Mouse (Mus musculus) midbrain, embryonic 12.5 days (tissue): ENCODE data around the gene Glis3. TPM values are rescaled to one million over a fixed set of nuclear protein-coding genes. Genes with fewer than 3 reads are reported as not detected.

Experiments
- ATAC-seq: fragments of 200-750 bp; cut with Nextera tagmentation; 2 replicates; pipeline ENCODE4 v1.8.0; 2017; ENCODE audit warnings: low read depth, moderate TSS enrichment, moderate library complexity; ENCODE audit not compliant: low FRiP score
- H3K27ac ChIP-seq: fragments of 300-500 bp; sonication (generic); replicated peaks from 2 replicates; pipeline ENCODE4 v1.5.1; 2016; ENCODE audit warnings: mild to moderate bottlenecking
- H3K27me3 ChIP-seq: fragments of 300-500 bp; sonication (generic); 2 replicates; pipeline ENCODE4 v1.6.1; 2016; ENCODE audit warnings: mild to moderate bottlenecking
- H3K36me3 ChIP-seq: fragments of 300-500 bp; sonication (generic); 2 replicates; pipeline ENCODE4 v1.6.1; 2016
- H3K4me1 ChIP-seq: fragments of 300-500 bp; sonication (generic); 2 replicates; pipeline ENCODE4 v1.6.1; 2016
- H3K4me2 ChIP-seq: fragments of 300-500 bp; sonication (generic); replicated peaks from 2 replicates; pipeline ENCODE4 v1.6.1; 2016; ENCODE audit warnings: mild to moderate bottlenecking, moderate library complexity
- H3K4me3 ChIP-seq: fragments of 300-500 bp; sonication (generic); 2 replicates; pipeline ENCODE4 v1.5.1; 2016; ENCODE audit warnings: mild to moderate bottlenecking
- H3K9ac ChIP-seq: fragments of 300-500 bp; sonication (generic); replicated peaks from 2 replicates; pipeline ENCODE4 v1.6.1; 2016; ENCODE audit warnings: mild to moderate bottlenecking, moderate library complexity
- H3K9me3 ChIP-seq: fragments of 300-500 bp; sonication (generic); 2 replicates; pipeline ENCODE4 v1.6.1; 2016; ENCODE audit warnings: mild to moderate bottlenecking
- WGBS: fragments of 180-500 bp; shearing (Covaris S2); methylation state at CpG from one replicate; pipeline ENCODE4 v1.1.7; 2016; 5-methylcytosine and 5-hydroxymethylcytosine counted together
- polyA plus RNA-seq: library from polyadenylated mRNA; unstranded; fragments of >200 nt; fragmentation: Nextera tagmentation; extraction: Ambion mirVana; gene quantifications from 2 replicates; pipeline ENCODE4 v1.2.1, GENCODE M21; 2016

Gene Glis3
- polyA plus RNA-seq, 1 experiment from 2014 or later, result 3.5 TPM

DNA sequence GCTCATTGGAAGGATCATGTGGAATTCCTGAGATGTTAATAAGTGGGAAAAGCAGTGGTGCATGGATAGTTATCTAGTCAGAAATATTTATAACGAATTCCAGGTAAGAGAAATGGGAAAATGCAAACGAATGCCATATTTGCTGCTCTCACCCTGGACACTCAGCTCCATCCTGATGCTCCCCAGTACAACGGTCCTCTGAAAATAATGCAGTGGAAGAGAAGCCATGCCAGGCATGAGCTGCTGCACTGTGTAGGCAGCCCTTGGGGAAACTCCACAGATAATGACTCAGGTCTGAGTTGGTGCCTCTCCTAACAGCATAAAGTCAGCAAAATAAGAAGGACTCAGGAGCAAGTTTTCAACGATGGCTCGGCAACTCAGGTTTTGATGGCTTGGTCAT lies 433.7 kb downstream of the Glis3 start:
- 85% methylated on average over 5 of the region's 5 CpGs for WGBS
- no peaks in the 10 kb centered on the region for H3K9me3 ChIP-seq
- no peak overlapping the region for H3K4me2 ChIP-seq
- H3K4me3 ChIP-seq, result no peak overlapping the region
- H3K27ac ChIP-seq, result no peak overlapping the region
- ATAC-seq, result no peak
- no peaks in the 10 kb centered on the region; the same call in 1 of the 2 replicates for H3K27me3 ChIP-seq
- H3K36me3 ChIP-seq, result no peaks in the 10 kb centered on the region
- H3K9ac ChIP-seq, result no peak overlapping the region
- H3K4me1 ChIP-seq, result no peaks in the 10 kb centered on the region

DNA sequence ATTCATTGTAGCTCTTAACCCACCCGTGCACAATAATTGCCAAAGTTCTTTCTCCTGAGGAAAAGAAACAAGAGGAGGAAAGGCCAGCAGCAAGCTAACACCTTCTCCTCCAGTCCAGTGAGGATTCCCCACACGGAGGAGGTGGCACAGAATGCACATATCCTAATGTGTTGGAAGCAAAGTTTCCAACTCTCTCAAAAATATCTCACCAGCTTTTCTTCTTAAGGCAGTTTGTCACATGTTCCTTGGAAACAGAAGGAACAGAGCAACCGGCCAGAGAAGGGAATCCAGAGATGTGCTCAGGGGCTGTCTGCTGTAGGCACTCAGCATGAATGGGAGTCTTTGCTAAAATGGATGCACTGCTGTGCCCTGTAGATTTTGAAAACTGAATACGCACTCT lies 441.8 kb downstream of the Glis3 start:
- no peaks in the 10 kb centered on the region for H3K9me3 ChIP-seq
- H3K36me3 ChIP-seq, result no peaks in the 10 kb centered on the region
- H3K4me1 ChIP-seq, result no peaks in the 10 kb centered on the region
- no peak overlapping the region for H3K4me2 ChIP-seq
- H3K9ac ChIP-seq, result no peak overlapping the region
- H3K4me3 ChIP-seq, result no peak overlapping the region
- no peak for ATAC-seq
- no peak overlapping the region for H3K27ac ChIP-seq
- 92% methylated on average over 4 of the region's 4 CpGs for WGBS
- H3K27me3 ChIP-seq, result no peaks in the 10 kb centered on the region

GRCm38 (mm10) chr19:28237621-28238020 lies 442.3 kb downstream of the Glis3 start:
- Histone ChIP-seq H3K36me3 (no peaks in the 10 kb centered on the region), H3K9ac (no peak overlapping the region), H3K4me3 (no peak overlapping the region), H3K9me3 (no peaks in the 10 kb centered on the region), H3K4me1 (no peaks in the 10 kb centered on the region), H3K27me3 (no peaks in the 10 kb centered on the region), H3K27ac (no peak overlapping the region), H3K4me2 (no peak overlapping the region)
- no peak for ATAC-seq
- 96% methylated on average over 2 of the region's 2 CpGs for WGBS

DNA sequence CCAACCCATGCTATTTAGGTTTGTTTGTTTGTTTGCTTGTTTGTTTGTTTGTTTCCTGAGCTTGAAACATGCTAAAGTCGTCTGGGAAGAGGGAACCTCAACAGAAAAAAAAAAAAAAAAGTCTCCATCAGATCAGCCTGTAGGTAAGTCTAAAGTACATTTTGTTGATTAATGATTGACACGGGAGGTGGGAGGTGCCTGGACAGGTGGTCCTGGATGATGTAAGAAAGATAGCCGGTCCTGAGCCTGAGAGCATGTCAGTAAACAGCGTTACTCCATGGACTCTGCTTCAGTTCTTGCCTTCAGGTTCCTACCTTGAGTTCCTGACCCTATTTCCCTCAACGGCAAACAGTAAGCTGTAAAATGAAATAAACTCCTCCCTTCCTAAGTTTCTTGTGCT lies 444.3 kb downstream of the Glis3 start:
- Histone ChIP-seq H3K4me1 (no peaks in the 10 kb centered on the region), H3K9me3 (no peaks in the 10 kb centered on the region), H3K4me2 (no peak overlapping the region), H3K36me3 (no peaks in the 10 kb centered on the region), H3K9ac (no peak overlapping the region), H3K4me3 (no peak overlapping the region), H3K27ac (no peak overlapping the region), H3K27me3 (no peaks in the 10 kb centered on the region)
- WGBS, result 81% methylated on average over 5 of the region's 5 CpGs
- ATAC-seq, result no peak

DNA sequence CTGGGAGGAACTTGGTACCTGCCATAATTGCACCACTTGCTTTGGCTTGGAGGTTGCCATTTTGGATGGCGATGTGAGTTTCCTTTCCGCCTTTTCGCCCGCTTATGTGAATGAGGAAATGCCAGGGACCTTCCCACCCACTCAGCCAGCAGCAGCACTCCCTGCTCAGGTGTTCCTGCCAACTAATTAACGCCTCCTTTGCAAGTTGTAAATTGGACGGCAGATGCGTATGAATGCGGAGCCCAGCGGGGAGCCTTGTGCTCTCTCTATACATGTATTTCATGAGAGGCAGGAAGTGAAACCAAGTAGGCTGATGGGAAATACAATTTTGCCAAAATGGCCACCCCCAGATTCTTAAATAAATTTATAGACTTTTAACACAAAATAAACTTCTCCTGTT lies 444.8 kb downstream of the Glis3 start:
- Histone ChIP-seq H3K27ac (no peak overlapping the region), H3K4me2 (no peak overlapping the region), H3K4me1 (no peaks in the 10 kb centered on the region), H3K36me3 (no peaks in the 10 kb centered on the region), H3K9me3 (no peaks in the 10 kb centered on the region), H3K9ac (no peak overlapping the region), H3K4me3 (no peak overlapping the region), H3K27me3 (no peaks in the 10 kb centered on the region)
- 90% methylated on average over 9 of the region's 9 CpGs for WGBS
- ATAC-seq, result no peak

- no peak overlapping the region for H3K4me3 ChIP-seq
- 94% methylated on average over 2 of the region's 2 CpGs for WGBS
Observed at GRCm38 (mm10) chr19:28234676-28235075, 445.2 kb downstream of the Glis3 start.

GRCm38 (mm10) chr19:28231511-28231910 lies 448.4 kb downstream of the Glis3 start:
- Histone ChIP-seq H3K4me2 (no peak overlapping the region), H3K4me3 (no peak overlapping the region), H3K27me3 (no peaks in the 10 kb centered on the region), H3K4me1 (peaks cover 8% of the 10 kb centered on the region; the same call in 1 of the 2 replicates), H3K9me3 (no peaks in the 10 kb centered on the region), H3K9ac (no peak overlapping the region), H3K36me3 (no peaks in the 10 kb centered on the region), H3K27ac (no peak overlapping the region)
- 75% methylated on average over 3 of the region's 3 CpGs for WGBS
- ATAC-seq, result no peak

More at GRCm38 (mm10) chr19:28234676-28235075, 445.2 kb downstream of the Glis3 start:
- no peak overlapping the region for H3K9ac ChIP-seq
- no peak overlapping the region for H3K27ac ChIP-seq
- H3K27me3 ChIP-seq, result no peaks in the 10 kb centered on the region
- ATAC-seq, result no peak
- H3K4me1 ChIP-seq, result no peaks in the 10 kb centered on the region
- H3K4me2 ChIP-seq, result no peak overlapping the region
- no peaks in the 10 kb centered on the region for H3K9me3 ChIP-seq
- H3K36me3 ChIP-seq, result no peaks in the 10 kb centered on the region

GRCm38 (mm10) chr19:28227526-28227925 lies 452.4 kb downstream of the Glis3 start:
- Histone ChIP-seq H3K4me2 (no peak overlapping the region), H3K9me3 (no peaks in the 10 kb centered on the region)
- WGBS, result 50% methylated on average over 10 of the region's 10 CpGs

DNA sequence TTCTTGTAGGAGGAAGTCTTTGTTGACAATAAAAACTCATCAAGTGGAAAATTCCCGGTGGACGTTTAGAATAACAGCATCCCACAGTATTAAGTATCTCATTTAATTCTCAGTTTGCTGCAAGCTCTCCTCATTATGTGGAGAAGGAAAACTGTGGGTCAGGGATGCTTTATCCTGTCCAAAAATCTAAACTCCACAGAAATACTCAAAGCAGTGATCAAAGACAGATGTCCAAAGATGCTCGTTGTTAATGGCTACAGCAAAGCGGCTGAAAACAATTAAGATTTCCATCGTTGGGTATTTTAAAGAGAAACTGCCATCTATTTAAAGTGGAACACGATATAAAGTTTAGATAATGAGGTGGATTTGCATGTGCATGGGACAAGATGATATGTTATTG lies 454.2 kb downstream of the Glis3 start:
- no peak overlapping the region for H3K4me2 ChIP-seq
- no peaks in the 10 kb centered on the region for H3K36me3 ChIP-seq
- no peak overlapping the region for H3K4me3 ChIP-seq
- no peaks in the 10 kb centered on the region for H3K27me3 ChIP-seq
- 84% methylated on average over 6 of the region's 6 CpGs for WGBS
- H3K9ac ChIP-seq, result no peak overlapping the region
- no peaks in the 10 kb centered on the region for H3K9me3 ChIP-seq
- peaks cover 8% of the 10 kb centered on the region; the same call in 1 of the 2 replicates for H3K4me1 ChIP-seq
- ATAC-seq, result no peak
- H3K27ac ChIP-seq, result no peak overlapping the region

More at GRCm38 (mm10) chr19:28227526-28227925, 452.4 kb downstream of the Glis3 start:
- H3K36me3 ChIP-seq, result no peaks in the 10 kb centered on the region
- H3K27me3 ChIP-seq, result no peaks in the 10 kb centered on the region
- peaks cover 8% of the 10 kb centered on the region; the same call in 1 of the 2 replicates for H3K4me1 ChIP-seq
- no peak overlapping the region for H3K4me3 ChIP-seq
- no peak overlapping the region for H3K9ac ChIP-seq
- ATAC-seq, result no peak
- H3K27ac ChIP-seq, result no peak overlapping the region

GRCm38 (mm10) chr19:28211630-28212029 lies 468.2 kb downstream of the Glis3 start:
- H3K9ac ChIP-seq, result no peak overlapping the region
- H3K36me3 ChIP-seq, result no peaks in the 10 kb centered on the region
- no peak for ATAC-seq
- WGBS, result 93% methylated on average over 4 of the region's 4 CpGs
- no peak overlapping the region for H3K27ac ChIP-seq
- H3K9me3 ChIP-seq, result peaks cover 3% of the 10 kb centered on the region; the same call in 1 of the 2 replicates
- H3K27me3 ChIP-seq, result no peaks in the 10 kb centered on the region
- no peak overlapping the region for H3K4me2 ChIP-seq
- no peaks in the 10 kb centered on the region for H3K4me1 ChIP-seq
- H3K4me3 ChIP-seq, result no peak overlapping the region

Other genes starting within 250 kb of the Glis3 start
- gene Slc1a1, start 155.0 kb upstream of the Glis3 start, polyA plus RNA-seq, result 3.6 and 4.0 TPM in 2 replicates